Mouse (Mus musculus) megakaryocyte, embryonic 14.5 days (primary cell): ENCODE measurements around the gene Etv2.

Source experiments
- FLI1 ChIP-seq: IDR thresholded peaks from 2 replicates; pipeline ENCODE4 v1.6.1; 2012; ENCODE audit warnings: low read length, inconsistent platforms, mixed read lengths
- GATA1 ChIP-seq: IDR thresholded peaks from 3 replicates; pipeline ENCODE4 v1.6.1; 2012; ENCODE audit warnings: mixed read lengths, low read length, inconsistent platforms, borderline replicate concordance

DNA sequence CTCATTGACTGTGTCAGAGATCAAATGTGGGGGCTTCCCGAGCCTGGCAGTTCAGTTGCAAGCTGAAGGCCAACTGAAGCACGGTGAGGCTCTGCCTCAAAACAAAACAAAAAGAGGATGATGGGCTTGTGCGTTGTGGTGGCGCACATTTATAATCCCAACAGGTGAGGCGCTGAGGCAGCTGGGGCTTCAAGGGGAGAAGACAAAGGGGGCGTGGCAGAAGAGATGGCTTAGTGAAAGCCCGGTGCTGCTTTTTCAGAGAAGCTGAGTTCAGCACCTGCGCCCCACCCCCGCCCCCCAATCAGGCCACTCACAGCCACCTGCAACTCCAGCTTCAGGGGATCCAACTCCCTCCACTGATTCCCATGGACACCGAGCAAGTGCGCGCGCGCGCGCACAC is 27.2 kb downstream of the Etv2 start:
- TF ChIP-seq GATA1 = no peak
- TF ChIP-seq FLI1 = no peak
